Mouse (Mus musculus): ENCODE data around the gene 1300017J02Rik. TPM values are rescaled to one million over a fixed set of nuclear protein-coding genes. Genes with fewer than 3 reads are reported as not detected.

The 1300017J02Rik gene
- polyA plus RNA-seq, 1 experiment = 0.63 TPM

DNA sequence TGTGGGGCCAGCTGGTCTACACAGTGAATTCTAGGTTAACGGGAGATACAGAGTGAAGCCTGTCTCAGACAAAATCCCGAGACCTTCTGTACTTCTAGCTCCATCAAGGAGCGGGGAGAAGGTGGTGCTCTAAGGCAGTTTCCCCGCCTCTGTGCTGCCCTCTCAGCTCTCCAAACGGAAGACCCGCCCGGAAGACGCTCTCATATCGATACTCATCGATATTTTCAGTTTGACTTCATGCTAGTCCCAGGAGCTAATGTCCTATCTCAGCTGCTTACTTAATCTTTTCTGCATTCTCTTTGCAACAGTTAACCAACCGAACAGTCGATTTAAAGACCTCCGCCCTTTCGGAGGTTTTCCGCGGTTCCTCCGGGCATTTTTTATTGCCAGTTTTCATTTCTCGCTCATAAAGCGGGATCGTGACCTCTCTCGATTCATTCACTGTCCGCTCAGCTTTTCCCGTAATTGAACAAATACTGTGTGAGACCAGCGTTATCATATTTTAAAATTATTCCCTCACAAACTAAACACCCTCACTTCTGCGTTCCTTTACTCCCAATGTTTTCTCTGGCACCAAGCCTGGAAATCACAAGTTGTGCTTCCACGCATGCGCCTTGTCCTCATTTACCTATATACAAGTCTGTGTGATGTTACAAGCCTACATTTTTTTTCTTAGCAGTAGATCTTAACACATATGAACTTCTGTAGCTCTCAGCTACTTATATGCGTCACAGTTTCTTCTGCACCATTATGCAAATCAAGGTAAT lies 92.0 kb downstream of the 1300017J02Rik start:
- no peak for DNase-seq (ENCODE audit: low read depth)

DNA sequence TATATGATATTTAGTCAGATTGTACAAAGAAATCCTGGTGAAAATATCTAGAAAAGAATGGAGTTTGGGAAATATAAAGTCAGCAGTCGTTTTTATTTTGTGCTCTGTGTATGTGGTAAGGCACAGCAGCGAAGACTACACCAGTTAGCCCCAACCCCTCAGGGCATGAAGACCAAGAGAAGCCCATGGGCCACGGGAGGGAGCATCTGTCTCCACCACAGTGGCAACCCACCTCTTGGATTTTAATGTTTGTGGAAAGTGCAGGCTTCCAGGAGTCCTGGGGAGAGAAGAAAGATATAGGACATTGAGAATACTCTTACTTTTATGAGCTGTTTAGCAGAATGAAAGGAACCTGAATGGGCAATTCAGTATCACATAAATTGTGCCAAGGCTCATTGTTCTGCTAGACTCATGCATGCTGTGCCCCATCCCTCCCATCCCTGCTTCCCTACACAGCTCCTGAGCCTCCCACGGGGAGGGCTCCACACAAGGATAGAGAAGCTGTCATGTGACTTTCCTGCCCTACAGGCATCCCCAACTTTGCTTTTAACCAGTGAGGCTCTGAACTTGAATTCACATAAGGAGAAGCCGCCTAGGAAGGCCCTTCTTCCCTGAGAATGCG lies 96.0 kb downstream of the 1300017J02Rik start:
- DNase-seq (ENCODE audit: low read depth) = no peak

DNA sequence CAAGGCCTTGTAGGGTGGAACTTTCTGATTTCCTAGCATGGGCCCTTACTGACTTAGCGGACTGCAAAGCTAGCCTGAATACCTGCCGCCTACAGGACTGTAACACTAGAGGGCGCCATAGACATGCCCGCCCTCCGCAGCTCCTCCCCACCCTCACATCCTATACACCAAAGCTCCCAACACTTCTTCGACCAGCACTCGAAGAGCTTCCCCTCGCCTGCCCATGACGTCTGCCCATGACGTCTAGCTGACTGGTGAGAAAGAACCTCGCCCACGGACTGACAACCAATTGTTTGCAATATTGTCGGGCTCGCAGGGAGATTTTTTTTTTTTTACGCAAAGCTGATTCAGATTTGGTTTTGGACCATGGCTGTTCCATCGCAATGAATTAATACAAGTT lies 97.0 kb downstream of the 1300017J02Rik start:
- DNase-seq (ENCODE audit: low read depth) = no peak

DNA sequence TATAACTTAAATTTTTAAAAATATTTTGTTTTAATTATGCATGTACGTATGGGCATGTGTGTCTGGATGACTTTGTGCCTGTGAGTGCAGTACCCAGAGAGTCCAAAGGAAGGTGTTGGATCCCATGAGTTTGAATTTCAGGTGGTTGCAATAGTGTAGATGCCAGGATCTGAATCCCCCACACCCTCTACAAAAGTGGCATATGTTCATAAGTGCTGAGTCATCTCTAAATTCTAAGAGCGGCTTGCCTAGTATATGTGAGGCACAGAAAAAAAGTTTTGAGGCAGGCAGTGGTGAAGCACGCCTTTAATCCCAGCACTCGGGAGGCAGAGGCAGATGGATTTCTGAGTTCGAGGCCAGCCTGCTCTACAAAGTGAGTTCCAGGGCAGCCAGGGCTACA lies 99.1 kb downstream of the 1300017J02Rik start:
- DNase-seq (ENCODE audit: low read depth) = no peak

- peak; percentile 50 for DNase-seq (ENCODE audit: low read depth)
These were observed 103.2 kb downstream of the 1300017J02Rik start, which contains the start of gene Srprb for GRCm38 (mm10) chr9:103201561-103202260. Srprb (minus strand) TSS chr9:103202137.

Other genes with a start within 250 kb of the 1300017J02Rik start
- gene Rab6b, start 193.3 kb downstream of the 1300017J02Rik start, polyA plus RNA-seq (2012; rRNA removed) = 10.1 and 12.7 TPM in 2 replicates
- 54.8 and 69.8 TPM in 2 replicates for gene Srprb, start 102.9 kb downstream of the 1300017J02Rik start, polyA plus RNA-seq (2012; rRNA removed)
- 0.14 and 0.30 TPM in 2 replicates for gene Gm20425, start 74.8 kb downstream of the 1300017J02Rik start, polyA plus RNA-seq (2012; rRNA removed)
- 927 and 1,066 TPM in 2 replicates for gene Trf, start 74.6 kb downstream of the 1300017J02Rik start, polyA plus RNA-seq (2012; rRNA removed)
- 8.5 and 9.8 TPM in 2 replicates for gene Topbp1, start 133 bp upstream of the 1300017J02Rik start, polyA plus RNA-seq (2012; rRNA removed)
- gene Cdv3, start 60.8 kb upstream of the 1300017J02Rik start, polyA plus RNA-seq (2012; rRNA removed) = 31.2 and 39.6 TPM in 2 replicates
- not detected in 2 replicates for gene Bfsp2, start 175.3 kb upstream of the 1300017J02Rik start, polyA plus RNA-seq (2012; rRNA removed)

Measured in gonadal fat pad, adult 2 months (tissue).